Mouse (Mus musculus) adrenal gland, postnatal 10 days (tissue): ENCODE measurements at regions not wholly inside any gene's neighbourhood (a gene's known extent, or its start where the extent isn't known, plus 50 kb on each side); places are given as distances from the start of the nearest gene placed in this dataset.
"Not testable (repeated sequence)": the region's sequence is repeated elsewhere in the genome, so short reads cannot be mapped to it uniquely, and the experiment has no call there.

Source experiments
- DNase-seq: peaks from one replicate; pipeline ENCODE4 v3.0.0; 2021; ENCODE audit warnings: mixed read lengths

- peak; percentile 1 for DNase-seq
Observed at GRCm38 (mm10) chr8:19588715-19589114, 93.8 kb downstream of the Defb7 start.

DNA sequence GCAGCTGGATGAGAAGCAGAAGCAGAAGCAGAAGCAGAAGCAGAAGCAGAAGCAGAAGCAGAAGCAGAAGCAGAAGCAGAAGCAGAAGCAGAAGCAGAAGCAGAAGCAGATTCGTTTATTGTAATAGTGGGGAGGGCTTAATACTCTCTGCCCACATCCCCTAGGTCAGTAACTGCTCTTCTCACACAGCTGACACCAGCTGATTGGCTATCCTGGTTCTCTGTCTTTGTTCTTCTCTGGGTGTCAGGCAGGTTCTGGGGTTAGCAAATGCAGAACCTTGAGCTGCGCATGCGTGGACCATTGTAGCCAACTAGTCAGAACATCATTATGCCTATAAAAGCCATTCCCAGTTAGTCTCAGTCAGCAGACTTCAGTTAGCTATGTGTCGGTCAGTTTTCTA, 106.6 kb downstream of the Defb7 start:
- DNase-seq = not testable (repeated sequence)

DNA sequence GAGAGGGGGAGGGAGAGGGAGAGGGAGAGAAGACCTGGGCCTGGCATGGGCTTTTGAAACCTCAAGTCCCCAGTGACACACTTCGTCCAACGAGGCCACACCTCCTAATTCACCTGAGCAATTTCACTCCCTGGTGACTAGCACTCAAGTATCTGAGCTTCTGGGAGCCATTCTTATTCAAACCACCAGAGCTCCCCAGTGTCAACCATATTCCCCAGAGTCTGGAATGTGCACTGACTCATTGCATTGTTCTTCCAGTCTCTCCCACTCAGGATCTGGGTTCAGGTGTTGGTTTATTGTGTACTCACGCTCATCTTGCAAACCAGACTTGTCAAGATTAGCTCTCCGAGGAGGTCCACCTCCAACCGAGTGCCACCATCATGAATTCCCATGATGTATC, 111.7 kb downstream of the Defb7 start:
- no peak for DNase-seq

GRCm38 (mm10) chr8:19627514-19627913, 101.9 kb upstream of the 4930467E23Rik start:
- DNase-seq = no peak

- DNase-seq = not testable (repeated sequence)
Observed at GRCm38 (mm10) chr8:19648591-19648990, 80.8 kb upstream of the 4930467E23Rik start.
